Comparison of ENCODE assay signal across 9 mouse cellular contexts in the genomic region with DNA sequence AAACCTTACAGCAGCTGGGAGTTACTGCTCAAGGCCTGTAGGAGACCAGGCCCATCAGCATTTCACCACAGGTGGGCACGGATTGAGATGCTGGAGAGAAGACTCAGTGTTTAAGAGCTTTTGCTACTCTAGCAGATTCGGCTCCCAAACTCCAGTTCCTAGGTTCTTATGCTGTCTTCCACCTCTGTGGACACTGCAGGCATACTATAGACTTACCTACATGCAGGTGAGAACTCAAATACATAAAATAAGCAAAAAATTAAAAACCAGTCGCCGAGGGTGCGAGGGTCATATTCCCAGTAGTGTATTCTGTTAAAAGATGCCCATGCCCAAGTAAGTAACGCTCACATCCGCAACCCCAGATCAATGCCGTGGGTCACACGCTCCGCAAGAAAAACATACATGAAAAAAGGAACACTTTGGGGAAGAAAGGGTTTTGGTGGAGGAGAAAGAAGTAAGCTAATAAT. TPM values are rescaled to one million over a fixed set of nuclear protein-coding genes. Genes with fewer than 3 reads are reported as not detected.
DNase-seq lines count a peak whose midpoint lies in the region; ATAC-seq lines count a peak whose summit lies in the region.
"Had no signal": no experiment of that assay in that cellular context is flagged by ENCODE, and none has a peak within 500 bp of the region (broad histone marks: within the 10 kb centered on the region; RNA-seq: fewer than 3 reads in every experiment).

No protein-coding gene starts in this region.

- H3K9ac ChIP-seq in heart, embryonic 15.5 days, result peak overlapping the region; percentile 22; the same call in 1 of the 2 replicates
- peak overlapping the region; percentile 57 for H3K9ac ChIP-seq in heart, embryonic 16.5 days (ENCODE audit: low read length)

- ATAC-seq in heart, embryonic 15.5 days (replicated peaks; ENCODE audit: insufficient number of reproducible peaks, insufficient read depth, low FRiP score, low read depth), result no peak
- no peak for ATAC-seq in heart, embryonic 16.5 days (replicated peaks; ENCODE audit: extremely low read depth, insufficient read depth, low FRiP score)

- H3K9me3 ChIP-seq in heart, embryonic 15.5 days (replicated peaks), result no peaks in the 10 kb centered on the region
- no peaks in the 10 kb centered on the region for H3K9me3 ChIP-seq in heart, embryonic 16.5 days (replicated peaks; ENCODE audit: control insufficient read depth, low read length)
- H3K9me3 ChIP-seq in midbrain, embryonic 10.5 days (replicated peaks), result no peaks in the 10 kb centered on the region

- intact Hi-C loops in heart, postnatal 36 days (cut with DNase I), result loop anchor here (10.0 kb wide), 1 partner anchor 453 kb away; a partner anchor contains a TSS
- intact Hi-C loops in left cerebral cortex, postnatal 10 days (cut with DNase I), result loop anchor here (10.0 kb wide), 1 partner anchor 333 kb away; a partner anchor contains a TSS
- intact Hi-C loops in gastrocnemius, postnatal 36 days (cut with DNase I), result no loop called here

- 40% methylated on average over 10 of the region's 10 CpGs for WGBS in heart, embryonic 15.5 days
- 35% methylated on average over 10 of the region's 10 CpGs for WGBS in heart, embryonic 16.5 days
- WGBS in midbrain, embryonic 10.5 days, result 45% methylated on average over 10 of the region's 10 CpGs

- 0 out of 2 replicates have a peak, but pooled peaks cover 5% of the 10 kb centered on the region for H3K36me3 ChIP-seq in heart, embryonic 15.5 days
- H3K36me3 ChIP-seq in heart, embryonic 16.5 days (ENCODE audit: control insufficient read depth, insufficient read depth), result no peaks in the 10 kb centered on the region
- 0 out of 2 replicates have a peak, but pooled peaks cover 3% of the 10 kb centered on the region for H3K36me3 ChIP-seq in midbrain, embryonic 10.5 days

- peak overlapping the region; percentile 66 for H3K4me2 ChIP-seq in heart, embryonic 15.5 days
- H3K4me2 ChIP-seq in heart, embryonic 16.5 days (ENCODE audit: low read depth, low read length), result peak overlapping the region; percentile 62

- no peak for DNase-seq in heart, postnatal 36 days
- DNase-seq in midbrain, embryonic 10.5 days (ENCODE audit: low spot score), result no peak
- DNase-seq in T-cell, adult 2 months (ENCODE audit: low spot score), result no peak
- no peak for DNase-seq in left cerebral cortex, postnatal 10 days (ENCODE audit: extremely low spot score in 1 of 2, low spot score in 2 of 2)
- DNase-seq in gastrocnemius, postnatal 36 days, result no peak

- no peaks in the 10 kb centered on the region for H3K27me3 ChIP-seq in heart, embryonic 15.5 days
- no peaks in the 10 kb centered on the region for H3K27me3 ChIP-seq in heart, embryonic 16.5 days (ENCODE audit: control insufficient read depth, insufficient read depth, low read length)
- H3K27me3 ChIP-seq in midbrain, embryonic 10.5 days (ENCODE audit: low read depth, poor library complexity, severe bottlenecking), result no peaks in the 10 kb centered on the region

- no peak overlapping the region for H3K27ac ChIP-seq in heart, embryonic 15.5 days
- no peak overlapping the region for H3K27ac ChIP-seq in brown adipose tissue, adult 24 weeks (replicated peaks; ENCODE audit: low read depth, low read length)
- no peak overlapping the region for H3K27ac ChIP-seq in heart, embryonic 16.5 days (ENCODE audit: low read length)
- H3K27ac ChIP-seq in midbrain, embryonic 10.5 days (replicated peaks), result peak overlapping the region; percentile 55; the same call in 1 of the 2 replicates

- H3K4me1 ChIP-seq in heart, embryonic 15.5 days (replicated peaks), result peaks cover 19% of the 10 kb centered on the region
- H3K4me1 ChIP-seq in brown adipose tissue, adult 24 weeks (ENCODE audit: control insufficient read depth, insufficient read depth, insufficient read length, low read length), result peaks cover 4% of the 10 kb centered on the region; the same call in 1 of the 2 replicates
- H3K4me1 ChIP-seq in heart, embryonic 16.5 days (ENCODE audit: control insufficient read depth, insufficient read depth, low read length), result peaks cover 13% of the 10 kb centered on the region
- H3K4me1 ChIP-seq in midbrain, embryonic 10.5 days, result peaks cover 18% of the 10 kb centered on the region

- H3K4me3 ChIP-seq in heart, embryonic 15.5 days, result peak overlapping the region; percentile 83
- H3K4me3 ChIP-seq in brown adipose tissue, adult 24 weeks (ENCODE audit: insufficient read depth, low read depth, low read length), result peak overlapping the region; percentile 79
- peak overlapping the region; percentile 83 for H3K4me3 ChIP-seq in heart, embryonic 16.5 days (ENCODE audit: low read length)
- peak overlapping the region; percentile 72 for H3K4me3 ChIP-seq in midbrain, embryonic 10.5 days

RNA-seq across cellular contexts. Expression of a gene that starts 0.6 kb away (rescaled TPM):
- polyA plus RNA-seq in heart, embryonic 15.5 days (2015; fragmentation: Nextera tagmentation; extraction: Ambion mirVana), result 194 and 219 TPM in 2 replicates
- 10 to 100 TPM; 80.0 to 81.8 TPM for total RNA-seq in heart, postnatal 36 days (2021)
- polyA plus RNA-seq in brown adipose tissue, adult 24 weeks (2012; ENCODE audit: insufficient read depth, insufficient read length, missing spikeins), result 80.6 and 87.2 TPM in 2 replicates
- polyA plus RNA-seq in heart, embryonic 16.5 days (2015; fragmentation: Nextera tagmentation; extraction: Ambion mirVana), result 218 and 242 TPM in 2 replicates
- polyA plus RNA-seq in midbrain, embryonic 10.5 days (2016; fragmentation: Nextera tagmentation; extraction: Ambion mirVana), result 278 and 281 TPM in 2 replicates
- 100 to 1,000 TPM; 350 to 351 TPM for total RNA-seq in left cerebral cortex, postnatal 10 days (2021)
- total RNA-seq in gastrocnemius, postnatal 36 days (2021), result 10 to 100 TPM; 48.5 to 50.9 TPM

RNA-seq across cellular contexts. Expression of a gene that starts 15.9 kb away (rescaled TPM):
- polyA plus RNA-seq in heart, embryonic 15.5 days (2015; fragmentation: Nextera tagmentation; extraction: Ambion mirVana), result not detected in 2 replicates
- not detected for total RNA-seq in heart, postnatal 36 days (2021)
- not detected in 2 replicates for polyA plus RNA-seq in brown adipose tissue, adult 24 weeks (2012; ENCODE audit: insufficient read depth, insufficient read length, missing spikeins)
- polyA plus RNA-seq in heart, embryonic 16.5 days (2015; fragmentation: Nextera tagmentation; extraction: Ambion mirVana), result 0.33 TPM in 1 of 2 replicates, not detected in the other
- polyA plus RNA-seq in midbrain, embryonic 10.5 days (2016; fragmentation: Nextera tagmentation; extraction: Ambion mirVana), result not detected in 2 replicates
- not detected for total RNA-seq in left cerebral cortex, postnatal 10 days (2021)
- total RNA-seq in gastrocnemius, postnatal 36 days (2021), result not detected
- polyA plus RNA-seq: large intestine, adult 2 months had no signal

RNA-seq across cellular contexts. Expression of a gene that starts 43.5 kb away (rescaled TPM):
- 40.2 and 46.4 TPM in 2 replicates for polyA plus RNA-seq in heart, embryonic 15.5 days (2015; fragmentation: Nextera tagmentation; extraction: Ambion mirVana)
- total RNA-seq in heart, postnatal 36 days (2021), result 10 to 100 TPM; 21.3 to 22.8 TPM
- polyA plus RNA-seq in brown adipose tissue, adult 24 weeks (2012; ENCODE audit: insufficient read depth, insufficient read length, missing spikeins), result 297 and 414 TPM in 2 replicates
- polyA plus RNA-seq in heart, embryonic 16.5 days (2015; fragmentation: Nextera tagmentation; extraction: Ambion mirVana), result 45.4 and 47.6 TPM in 2 replicates
- 40.1 and 40.4 TPM in 2 replicates for polyA plus RNA-seq in midbrain, embryonic 10.5 days (2016; fragmentation: Nextera tagmentation; extraction: Ambion mirVana)
- total RNA-seq in left cerebral cortex, postnatal 10 days (2021), result 1 to 10 TPM; 3.9 to 4.3 TPM
- total RNA-seq in gastrocnemius, postnatal 36 days (2021), result 10 to 100 TPM; 15.2 to 18.6 TPM
